Mouse (Mus musculus) bone marrow macrophage, adult 2 months (primary cell): ENCODE data around the gene H1foo.

ENCODE experiments used
- CTCF ChIP-seq: IDR thresholded peaks from 2 replicates; pipeline ENCODE4 v1.5.1; 2012; ENCODE audit warnings: low read depth, mild to moderate bottlenecking, low read length, moderate library complexity
- POLR2A ChIP-seq: IDR thresholded peaks from 2 replicates; pipeline ENCODE4 v1.6.1; 2012; ENCODE audit warnings: mild to moderate bottlenecking, low read depth, low read length, borderline replicate concordance

DNA sequence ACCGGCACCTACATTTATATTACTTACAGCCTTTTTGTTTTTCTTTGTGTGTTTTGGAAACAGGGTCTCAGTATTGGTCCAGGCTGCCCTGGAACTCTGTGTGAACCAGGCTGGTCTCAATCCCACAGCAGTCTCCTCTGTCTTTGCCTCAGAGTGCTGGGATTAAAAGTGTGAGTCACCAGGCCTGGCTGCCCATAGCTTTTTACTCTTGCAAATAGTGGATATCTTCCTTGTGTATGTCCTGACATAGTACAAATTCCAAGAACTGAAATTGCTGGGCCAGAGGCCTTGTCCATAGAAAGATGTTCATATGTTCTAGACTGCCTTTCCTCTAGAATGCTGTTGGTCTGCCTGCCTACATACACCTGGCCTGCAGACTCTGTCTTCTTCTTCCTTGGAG lies 48.4 kb upstream of the H1foo start:
- TF ChIP-seq CTCF = no peak
- no peak for TF ChIP-seq POLR2A
